Mouse (Mus musculus): ENCODE data around the gene Anxa7. TPM values are rescaled to one million over a fixed set of nuclear protein-coding genes. Genes with fewer than 3 reads are reported as not detected.

Anxa7 gene
- polyA plus RNA-seq, 1 experiment from 2014 or later, result 36.0 TPM

GRCm38 (mm10) chr14:20460216-20460615 is 19.7 kb downstream of the Anxa7 start:
- Histone ChIP-seq H3K27me3 (ENCODE audit: insufficient read depth, low read length) (no peaks in the 10 kb centered on the region), H3K4me2 (no peak overlapping the region), H3K27ac (ENCODE audit: low read depth) (no peak overlapping the region), H3K36me3 (ENCODE audit: insufficient read depth) (peaks cover 75% of the 10 kb centered on the region), H3K9ac (no peak overlapping the region), H3K9me3 (ENCODE audit: low read depth, low read length) (no peaks in the 10 kb centered on the region), H3K4me1 (ENCODE audit: insufficient read depth) (no peaks in the 10 kb centered on the region), H3K4me3 (ENCODE audit: low read depth, low read length) (no peak overlapping the region)
- no peak for ATAC-seq (ENCODE audit: insufficient read depth)
- WGBS, result 73% methylated on average over 14 of the region's 14 CpGs
- no peak for DNase-seq
- TF ChIP-seq CTCF (IDR thresholded peaks at IDR 0.05; ENCODE audit: low read depth), result no peak

GRCm38 (mm10) chr14:20458378-20458777 is 21.6 kb downstream of the Anxa7 start:
- 90% methylated on average over 9 of the region's 9 CpGs for WGBS
- TF ChIP-seq CTCF (IDR thresholded peaks at IDR 0.05; ENCODE audit: low read depth), result no peak
- DNase-seq (no peak), ATAC-seq (ENCODE audit: insufficient read depth) (no peak)
- no peaks in the 10 kb centered on the region for H3K9me3 ChIP-seq (ENCODE audit: low read depth, low read length)
- no peak overlapping the region for H3K4me3 ChIP-seq (ENCODE audit: low read depth, low read length)
- H3K36me3 ChIP-seq (ENCODE audit: insufficient read depth), result peaks cover 60% of the 10 kb centered on the region
- no peak overlapping the region for H3K4me2 ChIP-seq
- H3K27ac ChIP-seq (ENCODE audit: low read depth), result no peak overlapping the region
- H3K4me1 ChIP-seq (ENCODE audit: insufficient read depth), result no peaks in the 10 kb centered on the region
- no peak overlapping the region for H3K9ac ChIP-seq
- no peaks in the 10 kb centered on the region for H3K27me3 ChIP-seq (ENCODE audit: insufficient read depth, low read length)

DNA sequence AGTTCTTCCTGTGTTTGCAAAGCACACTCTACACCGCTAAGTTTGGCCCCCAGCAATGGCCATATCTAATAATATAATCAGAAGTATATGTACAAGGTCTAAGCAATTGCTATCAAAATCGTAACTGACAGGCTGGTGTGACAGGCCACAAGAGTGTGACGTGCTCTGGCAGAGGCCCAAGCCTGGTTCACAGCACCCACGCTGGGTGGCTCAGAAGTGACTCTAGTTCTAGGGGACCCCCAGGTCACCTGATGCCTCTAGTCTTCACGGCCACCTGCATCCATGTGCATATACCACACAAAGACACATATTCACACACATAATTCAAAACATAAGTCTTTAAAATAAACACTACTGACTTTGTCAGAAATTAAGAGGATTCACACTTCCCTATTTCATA is 27.0 kb downstream of the Anxa7 start:
- Histone ChIP-seq H3K9ac (no peak overlapping the region), H3K27ac (ENCODE audit: low read depth) (no peak overlapping the region), H3K4me2 (no peak overlapping the region), H3K4me3 (ENCODE audit: low read depth, low read length) (no peak overlapping the region), H3K9me3 (ENCODE audit: low read depth, low read length) (no peaks in the 10 kb centered on the region), H3K27me3 (ENCODE audit: insufficient read depth, low read length) (no peaks in the 10 kb centered on the region), H3K36me3 (ENCODE audit: insufficient read depth) (peaks cover 16% of the 10 kb centered on the region; the same call in 1 of the 2 replicates), H3K4me1 (ENCODE audit: insufficient read depth) (0 out of 2 replicates have a peak, but pooled peaks cover 3% of the 10 kb centered on the region)
- WGBS, result 86% methylated on average over 5 of the region's 5 CpGs
- DNase-seq (no peak), ATAC-seq (ENCODE audit: insufficient read depth) (no peak)
- no peak for TF ChIP-seq CTCF (IDR thresholded peaks at IDR 0.05; ENCODE audit: low read depth)

GRCm38 (mm10) chr14:20451765-20452331 is 28.1 kb downstream of the Anxa7 start, which contains the start of gene Cfap70:
TSS of gene Cfap70 (minus strand) at chr14:20452226.
- H3K9me3 ChIP-seq (ENCODE audit: low read depth, low read length), result no peaks in the 10 kb centered on the region
- DNase-seq (peak; percentile 90), ATAC-seq (ENCODE audit: insufficient read depth) (peak; percentile 52; the same call in 1 of the 2 replicates)
- H3K36me3 ChIP-seq (ENCODE audit: insufficient read depth), result peaks cover 13% of the 10 kb centered on the region; the same call in 1 of the 2 replicates
- 0 out of 2 replicates have a peak, but pooled peaks cover 3% of the 10 kb centered on the region for H3K4me1 ChIP-seq (ENCODE audit: insufficient read depth)
- TF ChIP-seq CTCF (IDR thresholded peaks at IDR 0.05; ENCODE audit: low read depth), result no peak
- 3% methylated on average over 15 of the region's 15 CpGs for WGBS
- H3K4me2 ChIP-seq, result peak within 1 kb of the TSS; percentile 78
- H3K27ac ChIP-seq (ENCODE audit: low read depth), result no peak within 1 kb of the TSS
- peak within 1 kb of the TSS; percentile 56 for H3K9ac ChIP-seq
- no peaks in the 10 kb centered on the region for H3K27me3 ChIP-seq (ENCODE audit: insufficient read depth, low read length)
- peak within 1 kb of the TSS; percentile 38 for H3K4me3 ChIP-seq (ENCODE audit: low read depth, low read length)

GRCm38 (mm10) chr14:20451302-20451701 is 28.6 kb downstream of the Anxa7 start:
- 0 out of 2 replicates have a peak, but pooled peaks cover 3% of the 10 kb centered on the region for H3K4me1 ChIP-seq (ENCODE audit: insufficient read depth)
- DNase-seq (no peak), ATAC-seq (ENCODE audit: insufficient read depth) (no peak)
- H3K27me3 ChIP-seq (ENCODE audit: insufficient read depth, low read length), result no peaks in the 10 kb centered on the region
- TF ChIP-seq CTCF (IDR thresholded peaks at IDR 0.05; ENCODE audit: low read depth), result no peak
- H3K9me3 ChIP-seq (ENCODE audit: low read depth, low read length), result no peaks in the 10 kb centered on the region
- peak overlapping the region; percentile 38 for H3K4me3 ChIP-seq (ENCODE audit: low read depth, low read length)
- peak overlapping the region; percentile 78 for H3K4me2 ChIP-seq
- H3K36me3 ChIP-seq (ENCODE audit: insufficient read depth), result peaks cover 9% of the 10 kb centered on the region; the same call in 1 of the 2 replicates
- WGBS, result 11% methylated on average over 2 of the region's 2 CpGs
- peak overlapping the region; percentile 56 for H3K9ac ChIP-seq
- H3K27ac ChIP-seq (ENCODE audit: low read depth), result no peak overlapping the region

- Histone ChIP-seq H3K9me3 (ENCODE audit: low read depth, low read length) (no peaks in the 10 kb centered on the region), H3K4me2 (peak overlapping the region; percentile 32; the same call in 1 of the 2 replicates), H3K4me1 (ENCODE audit: insufficient read depth) (0 out of 2 replicates have a peak, but pooled peaks cover 3% of the 10 kb centered on the region), H3K27me3 (ENCODE audit: insufficient read depth, low read length) (no peaks in the 10 kb centered on the region), H3K9ac (no peak overlapping the region), H3K27ac (ENCODE audit: low read depth) (no peak overlapping the region), H3K4me3 (ENCODE audit: low read depth, low read length) (no peak overlapping the region), H3K36me3 (ENCODE audit: insufficient read depth) (no peaks in the 10 kb centered on the region)
- no peak for ATAC-seq (ENCODE audit: insufficient read depth)
- DNase-seq, result peak; percentile 52
- no peak for TF ChIP-seq CTCF (IDR thresholded peaks at IDR 0.05; ENCODE audit: low read depth)
- WGBS, result 37% methylated on average over 12 of the region's 12 CpGs
Observed at GRCm38 (mm10) chr14:20447209-20447608, 32.7 kb downstream of the Anxa7 start.

GRCm38 (mm10) chr14:20442252-20442651 is 37.7 kb downstream of the Anxa7 start:
- Histone ChIP-seq H3K27me3 (ENCODE audit: insufficient read depth, low read length) (no peaks in the 10 kb centered on the region), H3K9me3 (ENCODE audit: low read depth, low read length) (no peaks in the 10 kb centered on the region), H3K9ac (no peak overlapping the region), H3K36me3 (ENCODE audit: insufficient read depth) (no peaks in the 10 kb centered on the region), H3K4me2 (no peak overlapping the region), H3K27ac (ENCODE audit: low read depth) (no peak overlapping the region), H3K4me1 (ENCODE audit: insufficient read depth) (no peaks in the 10 kb centered on the region), H3K4me3 (ENCODE audit: low read depth, low read length) (no peak overlapping the region)
- TF ChIP-seq CTCF (IDR thresholded peaks at IDR 0.05; ENCODE audit: low read depth), result no peak
- no peak for ATAC-seq (ENCODE audit: insufficient read depth)
- no peak for DNase-seq
- WGBS, result 47% methylated on average over 17 of the region's 17 CpGs
